Mouse (Mus musculus) intestine, postnatal 0 days (tissue): ENCODE results near the gene Cspg4. TPM values are rescaled to one million over a fixed set of nuclear protein-coding genes. Genes with fewer than 3 reads are reported as not detected.
A peak's percentile ranks its signal among the peaks of the same experiment; 100 is the strongest.

Experiments
- ATAC-seq: fragments of 200-750 bp; cut with Nextera tagmentation; 2 replicates; pipeline ENCODE4 v1.8.0; 2017; ENCODE audit warnings: mild to moderate bottlenecking, moderate TSS enrichment, moderate library complexity
- H3K27ac ChIP-seq: fragments of 300-500 bp; sonication (generic); 2 replicates; pipeline ENCODE4 v1.5.1; 2014; ENCODE audit warnings: mild to moderate bottlenecking, low read depth, low read length, moderate library complexity
- H3K27me3 ChIP-seq: fragments of 300-500 bp; sonication (generic); replicated peaks from 2 replicates; pipeline ENCODE4 v1.6.1; 2014; ENCODE audit warnings: low read length, mixed read lengths; ENCODE audit not compliant: control insufficient read depth, insufficient read depth
- H3K36me3 ChIP-seq: fragments of 300-500 bp; sonication (generic); 2 replicates; pipeline ENCODE4 v1.6.1; 2014; ENCODE audit warnings: mild to moderate bottlenecking, moderate library complexity; ENCODE audit not compliant: control insufficient read depth, insufficient read depth
- H3K4me1 ChIP-seq: fragments of 300-500 bp; sonication (generic); replicated peaks from 2 replicates; pipeline ENCODE4 v1.6.1; 2014; ENCODE audit warnings: antibody characterized with exemption, low read length, mixed read lengths; ENCODE audit not compliant: control insufficient read depth, insufficient read depth
- H3K4me2 ChIP-seq: fragments of 300-500 bp; sonication (generic); replicated peaks from 2 replicates; pipeline ENCODE4 v1.6.1; 2014; ENCODE audit warnings: low read depth, mild to moderate bottlenecking, moderate library complexity
- H3K4me3 ChIP-seq: fragments of 300-500 bp; sonication (generic); 2 replicates; pipeline ENCODE4 v1.5.1; 2014; ENCODE audit warnings: low read depth, low read length
- H3K9ac ChIP-seq: fragments of 300-500 bp; sonication (generic); 2 replicates; pipeline ENCODE4 v1.6.1; 2014; ENCODE audit warnings: mild to moderate bottlenecking, low read depth, low read length
- H3K9me3 ChIP-seq: fragments of 300-500 bp; sonication (generic); 2 replicates; pipeline ENCODE4 v1.6.1; 2016; ENCODE audit warnings: mixed run types; ENCODE audit not compliant: control insufficient read depth
- CTCF ChIP-seq: sonication (generic); IDR thresholded peaks from 2 replicates; pipeline ENCODE4 v1.5.1; 2016; ENCODE audit warnings: low read depth, mild to moderate bottlenecking, control low read depth, antibody characterized with exemption, moderate library complexity
- WGBS: fragments of 180-500 bp; shearing (Covaris S2); extraction: QIAGEN DNeasy Blood & Tissue Kit; methylation state at CpG from one replicate; pipeline ENCODE4 v1.1.7; 2014; 5-methylcytosine and 5-hydroxymethylcytosine counted together
- polyA plus RNA-seq: library from polyadenylated mRNA; unstranded; fragments of >200 nt; fragmentation: Nextera tagmentation; extraction: Ambion mirVana; gene quantifications from 2 replicates; pipeline ENCODE4 v1.2.1, GENCODE M21; 2015

The Cspg4 gene
- polyA plus RNA-seq, 1 experiment from 2014 or later: 8.2 TPM

DNA sequence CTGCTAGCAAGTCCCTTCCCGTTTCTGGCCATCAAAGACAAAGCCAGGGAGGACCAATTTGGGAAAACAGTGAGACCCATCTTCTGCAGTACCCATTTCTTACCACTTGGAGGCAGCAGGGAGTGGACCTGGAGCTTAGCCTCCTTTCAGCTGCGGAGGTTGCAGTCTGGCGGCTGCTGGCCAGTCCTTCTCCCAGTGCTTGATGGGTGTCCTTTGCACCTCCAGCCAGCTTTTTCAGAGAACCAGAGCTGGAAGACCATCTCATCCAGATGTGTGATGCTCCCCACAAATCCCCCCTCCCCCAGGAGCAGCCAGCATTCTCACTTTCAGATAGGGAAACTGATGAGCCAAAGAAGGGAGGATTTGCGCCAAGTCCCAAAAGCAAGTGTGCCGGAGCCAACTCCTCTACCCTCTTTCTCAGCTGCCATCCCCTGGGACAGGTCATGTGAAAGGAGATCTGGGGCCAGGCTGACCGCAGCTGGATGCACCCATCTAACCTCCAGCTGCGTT, 21.1 kb upstream of the Cspg4 start:
- Histone ChIP-seq H3K4me2 (no peak overlapping the region), H3K4me3 (no peak overlapping the region), H3K9ac (no peak overlapping the region), H3K36me3 (no peaks in the 10 kb centered on the region), H3K27ac (no peak overlapping the region; the same call in 1 of the 2 replicates), H3K9me3 (no peaks in the 10 kb centered on the region), H3K27me3 (peaks cover 3% of the 10 kb centered on the region; the same call in 1 of the 2 replicates), H3K4me1 (0 out of 2 replicates have a peak, but pooled peaks cover 3% of the 10 kb centered on the region)
- TF ChIP-seq CTCF: peak; percentile 96
- WGBS: 32% methylated on average over 7 of the region's 7 CpGs
- no peak for ATAC-seq

GRCm38 (mm10) chr9:56844644-56845043, 20.2 kb upstream of the Cspg4 start:
- no peak overlapping the region for H3K27ac ChIP-seq
- 0 out of 2 replicates have a peak, but pooled peaks cover 3% of the 10 kb centered on the region for H3K4me1 ChIP-seq
- no peaks in the 10 kb centered on the region for H3K36me3 ChIP-seq
- no peak overlapping the region for H3K9ac ChIP-seq
- H3K4me2 ChIP-seq: no peak overlapping the region
- 48% methylated on average over 8 of the region's 8 CpGs for WGBS
- TF ChIP-seq CTCF: no peak
- no peaks in the 10 kb centered on the region for H3K9me3 ChIP-seq
- H3K4me3 ChIP-seq: no peak overlapping the region
- ATAC-seq: no peak
- peaks cover 3% of the 10 kb centered on the region; the same call in 1 of the 2 replicates for H3K27me3 ChIP-seq

DNA sequence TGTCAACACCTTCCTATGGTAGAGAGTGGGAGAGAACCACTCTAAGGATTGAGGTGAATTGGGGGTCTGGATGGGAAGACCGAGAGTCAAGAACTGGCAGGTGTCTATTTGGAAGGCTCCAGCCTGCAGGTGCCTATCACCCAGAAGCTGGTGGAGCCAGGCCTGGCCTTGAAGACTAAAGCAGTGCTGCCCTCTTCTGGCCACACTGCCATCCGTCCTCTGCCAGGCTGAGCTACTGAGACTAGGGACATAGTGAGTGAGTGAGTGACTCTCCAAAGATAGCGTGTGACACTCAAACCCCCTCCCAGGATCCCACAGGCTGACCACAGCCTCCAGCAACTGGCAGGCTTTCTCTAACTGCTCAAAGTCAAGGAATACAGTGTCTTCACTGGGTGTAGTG, 17.3 kb upstream of the Cspg4 start:
- ATAC-seq: no peak
- 27% methylated on average over 3 of the region's 3 CpGs for WGBS
- no peak overlapping the region for H3K9ac ChIP-seq
- H3K9me3 ChIP-seq: no peaks in the 10 kb centered on the region
- H3K36me3 ChIP-seq: no peaks in the 10 kb centered on the region
- H3K27me3 ChIP-seq: peaks cover 3% of the 10 kb centered on the region; the same call in 1 of the 2 replicates
- peak; percentile 87 for TF ChIP-seq CTCF
- H3K4me2 ChIP-seq: no peak overlapping the region
- H3K4me3 ChIP-seq: no peak overlapping the region
- no peak overlapping the region for H3K27ac ChIP-seq
- H3K4me1 ChIP-seq: no peaks in the 10 kb centered on the region

DNA sequence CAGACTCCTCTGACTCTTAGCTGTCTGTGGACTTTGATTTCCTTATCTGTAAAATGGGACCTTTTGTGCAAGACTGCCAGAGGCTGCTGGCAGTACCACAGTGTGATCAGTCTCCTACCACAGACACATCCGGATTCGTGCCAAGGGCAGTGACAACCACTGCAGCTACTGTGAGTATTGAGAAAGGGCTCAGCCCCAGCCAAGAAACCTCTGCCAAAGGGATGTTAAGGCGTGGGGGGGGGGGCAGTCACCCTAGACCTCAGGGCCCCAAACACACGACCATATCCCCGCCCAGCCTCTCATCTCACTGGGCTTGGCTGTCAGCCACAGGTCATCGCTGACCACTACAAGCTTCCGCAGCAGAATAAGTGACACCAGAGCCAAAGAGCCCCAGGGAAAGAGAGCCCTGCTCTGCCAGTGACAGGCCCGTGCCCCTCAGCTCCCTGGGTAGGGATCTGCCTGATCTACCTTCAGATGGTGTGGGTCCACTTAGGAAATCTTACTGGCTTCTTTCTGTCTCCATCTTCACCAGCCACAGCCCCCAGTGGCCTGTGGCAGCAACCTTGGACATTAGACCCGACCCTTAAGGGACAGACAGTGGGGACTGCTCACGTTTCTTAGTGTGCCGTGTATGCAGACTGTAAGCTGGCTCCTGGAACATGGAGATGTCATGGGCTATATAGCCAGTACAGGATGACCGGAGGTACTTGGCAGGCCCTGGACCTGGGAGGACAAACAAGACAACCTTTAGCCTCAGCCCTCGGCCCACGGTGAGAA, 14.5 kb upstream of the Cspg4 start:
- 72% methylated on average over 14 of the region's 14 CpGs for WGBS
- H3K27ac ChIP-seq: no peak overlapping the region
- no peak overlapping the region for H3K4me3 ChIP-seq
- no peak overlapping the region for H3K9ac ChIP-seq
- H3K4me1 ChIP-seq: no peaks in the 10 kb centered on the region
- H3K9me3 ChIP-seq: no peaks in the 10 kb centered on the region
- no peak overlapping the region for H3K4me2 ChIP-seq
- ATAC-seq: no peak
- no peak for TF ChIP-seq CTCF
- H3K27me3 ChIP-seq: no peaks in the 10 kb centered on the region
- H3K36me3 ChIP-seq: no peaks in the 10 kb centered on the region

DNA sequence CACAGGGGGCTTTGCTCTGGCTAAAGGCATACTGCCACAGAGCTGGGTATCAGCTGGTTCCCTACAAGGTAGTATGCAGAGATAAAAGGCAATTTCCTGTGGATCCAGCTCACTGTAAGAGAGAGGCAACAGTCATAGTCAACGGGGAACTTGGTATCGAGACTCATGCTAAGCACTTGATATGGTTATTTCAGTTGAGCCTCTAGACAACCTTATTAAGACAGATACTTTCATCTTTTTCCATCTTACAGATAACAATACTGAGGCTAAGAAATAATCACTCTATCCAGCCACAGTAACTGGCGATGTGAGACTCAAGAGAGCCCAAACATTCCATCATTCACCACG, 14.0 kb upstream of the Cspg4 start:
- H3K27ac ChIP-seq: no peak overlapping the region
- WGBS: 77% methylated on average over 4 of the region's 4 CpGs
- H3K4me1 ChIP-seq: no peaks in the 10 kb centered on the region
- H3K9me3 ChIP-seq: no peaks in the 10 kb centered on the region
- H3K27me3 ChIP-seq: no peaks in the 10 kb centered on the region
- H3K4me2 ChIP-seq: no peak overlapping the region
- H3K4me3 ChIP-seq: no peak overlapping the region
- no peak overlapping the region for H3K9ac ChIP-seq
- H3K36me3 ChIP-seq: no peaks in the 10 kb centered on the region
- ATAC-seq: no peak
- no peak for TF ChIP-seq CTCF

- Histone ChIP-seq H3K4me1 (no peaks in the 10 kb centered on the region), H3K4me2 (no peak overlapping the region), H3K36me3 (no peaks in the 10 kb centered on the region), H3K27ac (0 out of 2 replicates have a peak overlapping the region, but pooled peaks have one; percentile 21), H3K9ac (no peak overlapping the region), H3K4me3 (no peak overlapping the region), H3K27me3 (no peaks in the 10 kb centered on the region), H3K9me3 (no peaks in the 10 kb centered on the region)
- 16% methylated on average over 11 of the region's 11 CpGs for WGBS
- TF ChIP-seq CTCF: no peak
- peak; percentile 63 for ATAC-seq
These were observed 13.1 kb upstream of the Cspg4 start for GRCm38 (mm10) chr9:56851778-56852177.
